Mouse (Mus musculus) ES-E14 (cell line): Measurements from ENCODE around the gene Arsa.

Source experiments
- MAFK ChIP-seq: IDR thresholded peaks from 2 replicates; pipeline ENCODE4 v1.6.1; 2014; ENCODE audit warnings: mild to moderate bottlenecking, low read depth, low read length, inconsistent platforms; ENCODE audit not compliant: insufficient read depth
- ZNF384 ChIP-seq: IDR thresholded peaks from 2 replicates; pipeline ENCODE4 v1.6.1; 2012; ENCODE audit warnings: low read depth, low read length, inconsistent platforms

DNA sequence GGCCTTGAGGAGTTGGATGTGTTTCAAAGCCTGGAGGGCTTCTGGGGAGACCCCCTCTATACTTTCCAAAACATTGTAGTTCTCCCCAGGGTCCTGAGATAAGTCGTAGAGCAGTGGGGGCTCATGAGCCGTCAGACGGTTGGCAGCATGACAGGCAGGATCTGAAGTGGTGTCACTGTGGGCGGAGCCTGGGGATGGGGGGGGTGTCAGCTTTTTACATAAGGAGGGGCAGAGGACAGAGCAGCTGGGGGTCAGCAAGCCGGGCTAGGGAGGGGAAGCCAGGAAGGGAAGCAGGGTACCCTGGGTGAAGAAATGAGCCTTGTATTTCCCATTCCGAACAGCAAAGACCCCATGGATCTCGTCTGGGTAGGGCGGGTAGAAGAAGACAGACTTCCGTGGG, 3.9 kb downstream of the Arsa start:
- no peak for TF ChIP-seq MAFK
- no peak for TF ChIP-seq ZNF384
